Mouse (Mus musculus) thymus, adult 18-20 months (tissue): Measurements from ENCODE around the gene Lrrc4c.

ENCODE experiments used
- DNase-seq, 2 experiments: peaks; one replicate each; pipeline ENCODE4 v3.0.0; 2022; ENCODE audit warnings: mixed read lengths in 2 of 2

Lrrc4c gene

DNA sequence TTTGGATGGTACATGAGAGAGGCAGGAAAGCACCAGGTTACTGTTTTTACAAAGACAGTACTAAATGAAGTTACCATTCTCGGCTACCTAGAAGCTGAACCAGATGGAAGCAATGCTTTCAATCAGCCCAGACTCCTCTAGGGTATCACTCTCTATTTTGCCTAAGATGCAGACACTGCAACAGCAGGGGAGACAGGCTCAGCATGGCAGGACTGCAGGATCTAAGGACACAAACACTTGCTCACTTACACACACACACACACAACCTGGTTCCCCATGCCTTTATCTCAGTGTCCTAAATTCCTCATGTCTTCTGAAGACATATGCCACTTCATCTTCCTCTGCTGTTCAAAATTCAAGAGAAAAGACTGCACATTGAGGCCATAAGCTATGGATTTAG lies 1167.0 kb downstream of the Lrrc4c start:
- no peak for DNase-seq

DNA sequence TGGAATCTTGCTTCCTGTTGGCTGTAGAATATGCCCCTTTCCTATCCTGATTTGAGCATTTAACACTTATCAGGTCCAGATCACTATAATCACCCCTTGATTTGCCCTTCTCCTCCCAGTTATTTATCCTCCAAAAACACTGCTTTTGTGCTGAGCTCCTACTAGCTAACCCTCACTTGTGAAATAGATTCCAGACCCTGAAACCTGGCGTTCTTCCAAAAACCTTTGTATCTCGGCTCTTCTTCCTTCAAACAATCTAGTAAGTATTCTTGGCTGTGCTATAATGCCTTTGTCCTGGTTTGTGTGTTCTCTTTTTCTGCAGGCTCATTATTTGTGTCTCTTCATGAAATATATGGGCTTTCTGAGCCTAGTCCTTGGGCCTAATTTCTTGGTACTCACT lies 1167.6 kb downstream of the Lrrc4c start:
- DNase-seq: no peak

DNA sequence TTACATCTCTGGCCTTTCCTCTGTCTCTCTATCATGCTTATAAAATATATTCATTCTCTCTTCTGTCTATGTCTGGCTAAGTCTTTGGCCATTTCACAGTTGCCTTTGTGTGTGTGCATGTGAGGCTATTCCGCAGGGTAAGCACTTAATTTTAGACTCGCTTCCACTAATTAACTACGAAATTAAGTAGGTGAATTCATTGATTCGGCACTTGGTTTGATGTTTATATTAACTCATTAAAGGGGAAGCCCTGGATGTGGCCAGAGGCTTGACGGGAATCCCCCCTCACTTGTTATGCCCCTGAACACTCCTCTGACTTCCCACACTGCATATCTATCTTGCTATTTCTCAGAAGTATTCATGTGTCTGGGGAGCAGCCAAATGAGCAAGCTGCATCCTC lies 1169.6 kb downstream of the Lrrc4c start:
- DNase-seq: no peak

DNA sequence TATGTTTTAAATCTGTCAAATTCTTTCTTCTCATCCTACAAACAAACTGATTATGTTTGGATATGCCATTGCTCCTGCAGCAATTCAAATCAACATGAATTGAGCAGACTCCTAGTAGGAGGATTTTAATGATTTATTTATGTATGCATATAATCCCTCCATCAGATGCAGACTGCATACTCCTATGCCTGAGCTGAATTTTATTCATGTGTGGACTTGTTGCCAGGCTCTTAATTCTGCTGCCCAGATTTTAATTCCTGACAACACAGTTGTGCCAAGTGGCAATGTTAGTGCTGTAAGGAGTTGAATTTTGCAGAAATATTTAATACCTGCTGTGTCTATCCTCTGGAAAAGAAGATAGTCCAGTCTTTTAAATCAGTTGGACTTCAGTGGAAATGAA lies 1179.1 kb downstream of the Lrrc4c start:
- DNase-seq: no peak

DNA sequence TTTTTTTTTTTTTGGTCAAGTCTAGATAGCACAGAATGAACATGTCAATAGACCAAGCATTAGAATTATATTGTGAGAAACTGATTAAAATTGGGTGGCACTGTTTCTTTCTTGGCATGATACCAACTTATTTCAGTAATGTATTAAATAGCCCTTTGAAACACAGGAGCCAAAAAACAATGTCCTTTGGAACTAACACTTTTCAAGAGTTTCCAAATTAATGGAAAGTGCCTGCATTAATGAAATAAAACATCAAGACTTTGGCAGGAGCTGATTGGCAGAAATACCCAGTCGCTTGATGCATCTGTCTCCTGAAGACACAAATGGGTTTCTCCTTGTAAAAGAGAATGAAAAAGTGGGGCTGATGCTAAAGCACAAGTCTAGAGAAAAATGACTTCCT lies 1184.5 kb downstream of the Lrrc4c start:
- no peak for DNase-seq

DNA sequence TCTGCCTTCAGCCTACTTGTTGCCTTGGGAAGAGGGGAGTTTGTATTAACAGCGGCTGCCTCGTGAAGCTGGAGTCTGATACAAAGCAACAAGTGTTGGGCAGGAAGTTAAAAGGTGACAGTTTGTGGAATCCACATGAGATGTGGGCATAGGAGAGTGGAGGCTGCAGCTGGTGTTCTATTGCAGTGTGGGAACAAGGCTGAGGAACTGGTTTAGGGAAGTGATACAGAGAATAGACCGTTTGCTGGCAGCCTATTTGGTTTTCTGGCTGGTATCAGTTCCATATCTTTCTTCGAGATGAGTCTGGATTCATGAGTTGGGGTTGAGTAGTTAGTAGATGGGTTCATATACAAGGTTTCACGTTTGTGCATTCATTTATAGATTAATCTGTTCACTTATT lies 1186.9 kb downstream of the Lrrc4c start:
- no peak for DNase-seq

DNA sequence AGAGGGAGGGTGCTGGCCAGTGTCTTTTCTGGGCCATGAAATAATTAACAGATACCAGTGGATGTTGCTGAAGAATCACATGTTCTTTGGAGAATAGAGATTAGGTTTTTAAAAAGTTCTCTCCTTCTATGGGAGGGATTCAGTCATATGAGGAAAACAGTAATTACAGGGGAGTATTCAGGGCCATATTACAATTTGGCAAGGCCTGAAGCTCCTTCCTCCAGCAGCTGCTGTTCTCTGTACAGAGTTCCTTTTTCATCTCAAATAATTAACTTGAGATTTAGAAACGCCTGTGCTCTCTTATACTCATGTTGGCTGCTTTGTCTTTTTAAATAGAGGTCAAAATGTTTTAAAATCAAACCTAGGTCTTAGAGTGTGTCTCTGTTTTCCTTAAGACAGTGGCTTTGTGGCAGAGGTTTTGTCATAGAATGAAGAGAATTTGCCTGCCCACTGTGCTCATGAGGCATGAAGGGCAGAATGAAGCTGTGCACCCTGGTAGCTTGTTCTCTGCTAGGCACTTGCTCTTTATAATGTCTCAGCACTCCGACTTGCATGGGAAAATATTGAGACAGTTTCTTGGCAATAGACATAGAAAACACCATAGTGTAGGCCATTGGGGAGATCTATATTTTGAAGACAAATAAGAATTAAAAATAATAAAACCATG lies 1206.4 kb downstream of the Lrrc4c start:
- DNase-seq: no peak

DNA sequence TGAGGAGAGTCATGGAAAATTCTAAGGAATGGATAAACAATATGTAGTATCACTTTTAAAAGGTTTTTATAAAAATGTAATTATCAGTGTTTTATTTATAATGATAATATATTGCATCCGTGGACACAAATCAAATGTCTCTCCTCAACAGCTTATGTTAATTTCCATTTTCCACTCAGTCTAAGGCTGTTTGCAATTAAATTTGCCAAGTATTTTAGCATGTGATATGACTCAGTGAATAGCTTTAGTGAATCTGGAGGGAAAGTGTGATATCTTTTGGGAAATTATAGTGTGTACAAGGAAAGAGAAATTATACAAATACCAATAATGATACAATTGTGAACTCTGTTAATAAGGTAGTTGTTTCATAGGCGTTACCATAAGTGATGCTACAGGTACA lies 1207.1 kb downstream of the Lrrc4c start:
- no peak for DNase-seq

DNA sequence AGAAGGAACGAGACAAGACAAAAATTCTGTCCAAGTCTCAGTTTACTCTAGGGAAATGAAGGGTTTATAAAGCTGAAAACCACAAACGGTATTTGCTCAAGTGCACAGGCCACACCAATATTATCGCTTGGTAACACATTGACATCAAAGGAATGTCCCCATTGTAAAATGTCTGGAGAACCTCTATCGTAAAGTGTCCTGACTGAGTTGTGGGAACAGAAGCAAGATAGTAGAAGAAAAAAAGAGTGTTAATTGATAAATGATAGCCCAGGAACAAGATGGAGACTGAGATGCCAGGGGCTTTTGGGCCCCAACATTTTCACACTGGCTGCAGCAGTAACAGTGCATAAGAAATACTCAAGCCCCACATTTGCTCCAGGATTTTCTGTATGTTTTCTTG lies 1212.7 kb downstream of the Lrrc4c start:
- no peak for DNase-seq

DNA sequence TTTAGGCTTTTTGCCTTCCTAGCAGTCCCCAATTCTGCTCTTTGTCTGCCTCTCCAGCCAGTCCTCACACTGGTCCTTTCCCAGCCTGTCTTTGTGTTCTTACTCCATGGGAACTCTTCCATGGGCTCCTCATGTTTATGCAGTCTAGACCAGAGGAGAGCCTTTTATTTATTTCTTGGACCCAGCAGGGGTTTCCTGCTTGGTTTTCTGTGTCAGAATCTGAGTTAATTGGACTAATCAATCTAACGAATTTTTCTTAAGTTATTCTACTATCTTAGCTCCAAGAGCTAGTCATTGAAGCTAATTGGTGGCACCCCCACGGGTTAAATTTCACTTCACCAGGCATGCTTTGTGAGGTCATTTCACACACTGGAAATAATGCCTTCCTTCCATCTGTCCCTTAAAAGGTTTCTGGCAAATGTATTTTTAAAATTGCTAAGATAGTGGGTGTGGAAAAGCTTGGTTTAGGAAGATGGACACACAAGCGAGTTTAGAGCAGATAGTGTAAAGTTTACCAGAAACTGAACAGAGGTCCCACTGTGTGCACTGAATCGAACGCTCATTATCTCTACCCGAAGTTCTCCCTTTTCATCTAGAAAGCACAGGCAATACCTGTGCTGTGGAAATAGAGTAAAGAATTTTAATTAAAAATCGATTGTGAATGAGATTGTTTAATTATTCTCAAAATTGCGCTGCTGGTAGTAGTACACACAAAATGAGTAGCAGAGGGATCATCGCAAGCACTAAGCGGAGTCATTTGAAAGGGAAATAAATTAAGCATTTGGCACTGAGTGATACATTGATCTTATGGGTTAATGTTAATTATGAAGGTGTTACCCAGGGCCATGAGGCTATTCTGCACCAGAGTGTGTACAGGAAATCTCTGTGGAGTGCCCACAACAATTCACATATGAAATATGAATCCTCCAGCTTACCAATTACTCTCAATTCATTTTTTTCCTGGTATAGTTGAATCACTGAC lies 1226.0 kb downstream of the Lrrc4c start:
- DNase-seq: no peak

DNA sequence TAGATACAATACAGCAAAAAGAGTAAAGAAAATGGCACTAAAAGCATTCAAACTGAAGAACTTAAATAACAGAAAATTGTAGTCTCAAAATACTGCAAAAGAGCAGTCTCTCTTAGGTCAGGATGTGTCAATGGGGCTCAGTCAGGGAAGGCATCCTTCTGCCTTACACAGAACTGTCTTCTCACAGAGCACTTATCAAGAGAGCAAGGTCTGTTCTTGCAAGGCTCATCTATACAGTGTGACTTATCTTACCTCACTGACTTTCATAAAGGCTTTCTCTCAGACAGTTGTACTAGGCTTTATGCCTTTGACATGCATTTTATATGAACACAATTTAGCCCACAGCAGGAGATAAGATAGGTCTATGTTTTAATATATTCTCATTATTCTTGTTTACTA lies 1226.7 kb downstream of the Lrrc4c start:
- no peak for DNase-seq

DNA sequence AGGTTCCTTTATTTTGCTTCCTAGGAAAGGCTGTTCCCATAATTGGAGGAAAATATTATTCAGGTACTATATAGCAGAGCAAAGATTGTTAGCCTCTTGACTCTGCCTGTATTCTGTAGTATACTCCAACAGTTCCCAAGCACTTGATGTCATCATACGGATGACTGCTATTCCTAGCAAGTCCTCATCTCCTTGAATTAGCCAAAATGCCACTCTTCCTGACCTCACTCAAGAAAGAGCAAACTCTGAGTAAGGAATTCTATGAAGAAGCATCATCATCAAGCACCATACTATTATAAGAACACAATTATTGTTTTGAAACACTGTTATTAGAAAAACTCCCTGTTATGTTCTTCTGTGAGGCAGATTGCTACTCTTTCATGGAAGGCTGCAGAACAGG lies 1228.0 kb downstream of the Lrrc4c start:
- no peak for DNase-seq

DNA sequence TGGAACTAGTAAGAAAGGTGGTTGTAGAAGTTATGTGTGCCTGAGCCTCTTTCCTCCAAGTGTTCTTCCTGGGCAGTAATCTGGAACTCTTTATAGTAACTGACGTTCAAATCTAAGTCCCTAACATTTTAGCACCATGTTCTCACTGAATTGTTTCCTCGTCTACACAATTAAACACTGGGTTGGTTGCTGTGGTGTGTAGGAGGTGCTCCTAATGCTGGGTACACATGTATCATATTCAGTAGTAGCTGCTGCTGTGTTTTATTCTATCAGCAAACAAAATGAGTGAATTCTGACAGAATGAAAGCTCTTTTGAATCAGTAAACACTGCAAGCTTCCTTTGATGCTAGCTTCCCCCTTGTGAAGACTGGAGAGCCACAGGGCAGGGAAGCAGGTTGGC lies 1246.5 kb downstream of the Lrrc4c start:
- no peak for DNase-seq

DNA sequence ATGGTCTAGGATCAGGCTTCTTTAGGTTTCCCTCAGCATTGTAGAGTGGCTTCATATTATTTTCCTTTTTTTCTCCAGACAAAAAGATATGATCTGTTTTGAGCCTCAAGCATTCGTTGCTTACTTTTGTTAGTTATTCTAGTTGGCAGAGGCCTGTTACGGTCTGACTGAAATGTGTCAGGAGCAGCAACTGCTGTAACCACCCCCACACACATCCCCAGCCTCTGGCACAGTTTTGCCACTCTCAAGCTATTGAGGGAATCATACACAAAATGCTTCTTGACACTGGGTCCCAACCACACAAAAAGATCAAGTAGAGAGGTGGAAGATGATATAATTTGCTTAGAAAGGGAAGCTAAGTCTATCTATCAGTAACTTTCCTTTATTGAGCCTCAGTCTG lies 1251.0 kb downstream of the Lrrc4c start:
- no peak for DNase-seq

DNA sequence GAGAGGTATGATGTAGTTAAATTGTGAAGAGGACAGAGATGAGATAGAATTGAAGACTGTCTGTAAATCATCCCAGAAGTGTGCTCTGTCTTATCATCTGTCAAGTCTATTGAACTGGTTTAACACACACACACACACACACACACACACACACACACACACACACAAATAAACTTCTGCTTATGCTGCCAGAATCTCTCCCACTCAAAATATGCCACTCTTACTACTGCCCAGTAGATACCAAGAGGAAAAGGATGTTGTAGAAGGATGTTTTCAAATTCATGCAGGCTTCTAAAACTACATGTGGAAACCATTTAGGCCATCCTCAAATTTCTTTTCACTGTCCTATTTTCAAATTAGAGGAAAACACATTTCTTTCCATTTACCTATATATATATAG lies 1257.0 kb downstream of the Lrrc4c start:
- DNase-seq: no peak

DNA sequence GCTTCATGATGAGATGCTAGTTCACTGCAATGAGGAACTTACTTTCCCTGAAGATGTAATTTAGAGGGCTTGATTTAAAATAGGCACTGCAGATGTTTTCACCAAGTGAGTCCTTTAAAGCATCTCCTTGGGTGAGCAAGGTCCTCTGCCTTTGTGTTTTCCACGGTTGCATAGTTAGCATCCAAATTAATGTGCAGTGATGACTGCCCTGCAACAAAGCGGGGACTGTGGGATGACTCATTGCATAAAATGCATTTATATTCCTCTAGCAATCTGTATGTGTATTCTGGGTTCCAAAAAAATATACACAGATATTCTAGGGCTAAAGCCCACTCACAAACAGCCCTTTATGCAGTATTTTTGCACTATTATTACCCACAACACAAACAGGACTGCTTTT lies 1263.2 kb downstream of the Lrrc4c start:
- no peak for DNase-seq

DNA sequence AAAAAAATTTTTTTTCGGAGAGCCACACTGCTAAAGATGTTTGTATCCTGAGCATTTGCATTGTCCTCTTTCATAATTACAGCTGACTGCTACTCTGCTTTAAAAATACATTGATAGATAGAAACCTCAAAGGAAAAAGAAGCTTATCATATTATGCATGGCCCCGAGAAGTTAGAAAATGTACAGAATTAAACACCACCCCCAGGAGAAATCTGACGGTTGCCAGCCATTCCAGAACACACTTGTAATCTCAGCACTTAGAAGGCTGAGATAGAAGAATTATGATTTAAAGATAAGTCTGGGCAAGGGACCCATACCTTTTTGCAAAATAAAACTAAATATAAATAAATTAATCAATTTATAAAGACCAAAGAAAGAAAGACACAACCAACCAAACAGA lies 1268.4 kb downstream of the Lrrc4c start:
- no peak for DNase-seq

DNA sequence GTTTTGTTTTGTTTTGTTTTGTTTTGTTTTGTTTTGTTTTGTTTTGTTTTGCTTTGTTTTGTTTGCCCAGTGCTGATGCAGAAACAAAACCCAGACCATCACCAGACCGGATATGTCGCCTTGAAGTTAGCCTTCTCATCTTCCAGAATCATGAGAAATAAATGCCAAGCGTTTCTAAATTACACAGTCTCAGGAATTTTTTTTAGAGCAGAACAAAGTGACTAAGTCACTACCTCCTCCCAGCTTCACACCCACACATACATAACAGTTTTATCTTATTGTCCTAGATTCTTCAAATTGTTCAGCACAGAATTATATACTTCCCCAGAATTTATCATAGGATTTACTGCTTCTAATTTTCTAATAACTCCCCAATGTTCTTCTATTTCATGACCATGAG lies 1272.6 kb downstream of the Lrrc4c start:
- no peak for DNase-seq

DNA sequence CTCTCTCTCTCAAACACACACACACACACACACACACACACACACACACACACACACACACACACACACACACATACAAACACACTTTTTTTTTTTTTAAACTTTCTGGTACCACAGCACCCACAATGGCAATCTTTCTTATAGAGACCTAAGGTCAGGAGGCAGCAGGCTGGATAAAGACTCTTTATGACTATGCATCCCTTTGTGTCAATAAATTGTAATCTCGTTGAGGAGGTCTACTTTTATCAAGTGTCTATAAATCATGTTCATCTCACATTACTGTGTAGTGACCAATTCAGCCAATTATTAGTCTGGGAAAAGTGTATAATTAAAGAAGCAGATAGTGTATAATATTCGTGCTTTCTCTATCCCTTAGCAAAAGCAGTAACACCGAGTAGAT lies 1286.2 kb downstream of the Lrrc4c start:
- DNase-seq: no peak

DNA sequence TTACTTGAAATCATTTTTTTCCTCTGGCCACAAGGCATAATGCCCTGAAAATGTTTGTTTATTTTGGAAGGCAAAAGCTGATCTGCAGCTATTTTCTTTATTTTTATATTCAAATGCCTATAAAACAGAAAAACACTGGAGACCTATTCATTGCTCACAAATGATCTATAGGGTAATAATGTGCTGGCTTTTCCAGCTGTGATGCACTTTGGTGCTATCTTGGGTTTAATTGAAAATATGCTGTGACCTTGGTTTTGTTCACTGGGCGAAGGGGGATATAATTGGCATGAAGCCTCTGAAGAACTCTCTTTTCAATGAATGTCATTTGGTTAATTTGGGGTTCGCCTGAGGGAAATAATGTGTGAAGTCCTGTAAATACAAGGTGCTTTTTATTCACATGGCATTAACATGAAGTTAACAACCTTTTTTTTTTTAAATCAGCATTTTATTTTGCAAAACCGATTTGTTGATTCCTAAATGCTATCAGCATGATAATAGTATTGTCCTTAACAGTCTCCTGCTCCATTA lies 1286.8 kb downstream of the Lrrc4c start:
- DNase-seq: no peak

DNA sequence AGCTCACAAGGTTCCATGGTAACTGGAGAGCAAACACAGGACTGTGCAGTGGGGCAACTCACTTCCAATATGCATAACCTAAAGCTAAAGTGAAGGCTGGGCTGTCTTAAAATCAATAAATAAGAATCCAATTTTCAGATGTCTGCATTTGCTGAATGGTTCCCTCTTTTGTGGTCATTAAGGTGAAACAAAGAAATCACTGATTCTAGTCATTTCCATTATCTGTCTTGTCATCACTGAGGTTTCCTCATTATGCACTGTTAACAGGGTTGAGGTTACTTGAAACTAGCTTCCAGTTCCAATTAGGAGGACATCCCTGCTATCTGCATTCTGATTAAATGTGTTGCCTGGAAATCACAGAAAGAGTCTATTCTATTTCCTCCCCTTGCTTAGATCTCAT lies 1291.5 kb downstream of the Lrrc4c start:
- DNase-seq: no peak

DNA sequence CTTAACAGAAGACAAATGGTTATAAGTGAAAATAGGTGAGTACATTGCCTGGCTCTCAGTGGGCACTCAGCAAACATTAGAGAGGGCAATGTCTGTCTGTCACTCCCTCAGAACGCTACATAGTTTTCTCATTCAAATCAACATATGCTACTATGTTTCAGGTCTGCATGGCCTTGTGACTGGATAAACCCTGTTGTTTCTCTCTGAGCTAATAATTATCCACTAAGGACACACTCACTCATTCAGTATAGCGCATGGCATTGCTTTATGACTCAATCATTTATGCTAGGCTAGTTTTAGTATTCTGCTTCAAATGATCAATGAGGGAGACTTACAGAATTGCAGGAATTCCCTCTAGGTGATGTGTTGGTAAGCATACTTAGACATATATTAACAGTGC lies 1292.6 kb downstream of the Lrrc4c start:
- no peak for DNase-seq

DNA sequence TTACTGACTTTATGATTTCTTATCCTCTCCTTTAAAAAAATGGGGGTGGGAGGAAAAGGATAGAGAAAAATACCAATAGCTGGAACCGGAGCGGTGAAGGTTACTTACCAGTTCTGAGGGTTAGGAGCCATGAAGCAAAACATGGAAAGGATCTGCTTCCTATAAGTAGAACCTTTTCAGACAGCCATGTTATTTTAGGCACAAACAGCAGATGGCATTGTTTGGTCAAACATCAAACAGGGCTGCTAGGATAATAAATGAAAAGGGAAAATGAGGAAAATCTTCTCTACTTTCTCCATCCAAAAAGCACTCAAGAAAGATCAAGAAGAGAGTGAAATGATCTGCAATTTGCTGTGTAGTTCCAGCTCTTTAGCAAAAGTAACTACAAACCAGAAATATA lies 1296.8 kb downstream of the Lrrc4c start:
- DNase-seq: no peak

DNA sequence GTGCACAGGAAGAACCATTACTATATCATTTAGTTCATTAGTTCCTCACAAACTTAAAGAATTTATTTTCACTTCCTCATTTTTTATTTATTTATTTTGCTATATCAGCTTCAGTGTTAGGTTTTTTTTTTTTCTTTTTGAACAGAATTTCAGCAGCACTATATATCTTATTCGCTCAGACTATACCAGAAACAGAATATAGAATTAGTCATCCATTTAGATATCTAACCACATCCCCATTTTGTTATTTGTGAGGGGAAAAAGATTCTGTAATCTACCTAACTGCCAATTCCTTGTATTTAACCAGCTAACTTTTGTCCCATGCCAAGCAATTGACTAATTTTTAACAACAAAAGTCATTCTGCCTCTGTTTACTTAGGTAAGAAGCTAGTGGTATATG lies 1300.6 kb downstream of the Lrrc4c start:
- no peak for DNase-seq
